Mouse (Mus musculus): ENCODE results near the gene Kbtbd4. TPM values are rescaled to one million over a fixed set of nuclear protein-coding genes. Genes with fewer than 3 reads are reported as not detected.

Gene Kbtbd4
- total RNA-seq, 2 experiments from 2014 or later = 34.0 to 44.0 TPM

- DNase-seq = no peak
These were observed 54.3 kb downstream of the Kbtbd4 start for GRCm38 (mm10) chr2:90958856-90959255.

- no peak for DNase-seq
These were observed 55.5 kb downstream of the Kbtbd4 start for GRCm38 (mm10) chr2:90960012-90960411.

Other genes starting within 250 kb of the Kbtbd4 start
- 10 to 100 TPM; 17.7 to 18.1 TPM for gene Nup160, start 227.5 kb upstream of the Kbtbd4 start, total RNA-seq (2021)
- 10 to 100 TPM; 53.5 to 66.8 TPM for gene Fnbp4, start 159.4 kb upstream of the Kbtbd4 start, total RNA-seq (2021)
- under 1 TPM; 0.47 to 0.78 TPM for gene Agbl2, start 122.0 kb upstream of the Kbtbd4 start, total RNA-seq (2021)
- gene Mtch2, start 57.6 kb upstream of the Kbtbd4 start, total RNA-seq (2021) = 100 to 1,000 TPM; 120 to 137 TPM
- gene C1qtnf4, start 18.9 kb upstream of the Kbtbd4 start, total RNA-seq (2021) = 100 to 1,000 TPM; 195 to 200 TPM
- 100 to 1,000 TPM; 228 to 253 TPM for gene Ndufs3, start 87 bp downstream of the Kbtbd4 start, total RNA-seq (2021)
- gene Celf1, start 35.6 kb downstream of the Kbtbd4 start, total RNA-seq (2021) = 100 to 1,000 TPM; 148 to 152 TPM
- under 1 TPM; 0.22 to 0.61 TPM for gene Rapsn, start 130.9 kb downstream of the Kbtbd4 start, total RNA-seq (2021)
- gene Psmc3, start 149.3 kb downstream of the Kbtbd4 start, total RNA-seq (2021) = 100 to 1,000 TPM; 207 to 228 TPM
- 10 to 100 TPM; 27.2 to 32.2 TPM for gene Slc39a13, start 165.7 kb downstream of the Kbtbd4 start, total RNA-seq (2021)
- 1 to 10 TPM; 3.9 to 4.1 TPM for gene Spi1, start 177.7 kb downstream of the Kbtbd4 start, total RNA-seq (2021)
- under 1 TPM; 0.10 to 0.25 TPM for gene Mybpc3, start 213.4 kb downstream of the Kbtbd4 start, total RNA-seq (2021)